Mouse (Mus musculus): ENCODE results near the gene Il13. TPM values are rescaled to one million over a fixed set of nuclear protein-coding genes. Genes with fewer than 3 reads are reported as not detected.

Gene Il13
- polyA plus RNA-seq, 1 experiment from 2014 or later: not detected

GRCm38 (mm10) chr11:53651441-53651840, 16.9 kb upstream of the Il13 start:
- WGBS: 88% methylated on average over 4 of the region's 4 CpGs

GRCm38 (mm10) chr11:53644017-53644416, 9.5 kb upstream of the Il13 start:
- no peak overlapping the region for H3K4me3 ChIP-seq
- H3K9me3 ChIP-seq: no peaks in the 10 kb centered on the region
- no peak for DNase-seq (ENCODE audit: low spot score)
- H3K27me3 ChIP-seq (ENCODE audit: insufficient read depth, poor library complexity, severe bottlenecking): no peaks in the 10 kb centered on the region
- H3K36me3 ChIP-seq: no peaks in the 10 kb centered on the region
- no peaks in the 10 kb centered on the region for H3K4me1 ChIP-seq (replicated peaks)
- 73% methylated on average over 5 of the region's 5 CpGs for WGBS
- H3K27ac ChIP-seq: no peak overlapping the region

More at GRCm38 (mm10) chr11:53651441-53651840, 16.9 kb upstream of the Il13 start:
- H3K9me3 ChIP-seq: no peaks in the 10 kb centered on the region
- H3K36me3 ChIP-seq: peaks cover 55% of the 10 kb centered on the region
- no peak for DNase-seq (ENCODE audit: low spot score)
- no peaks in the 10 kb centered on the region for H3K27me3 ChIP-seq (ENCODE audit: insufficient read depth, poor library complexity, severe bottlenecking)
- H3K27ac ChIP-seq: no peak overlapping the region
- H3K4me3 ChIP-seq: no peak overlapping the region
- no peaks in the 10 kb centered on the region for H3K4me1 ChIP-seq (replicated peaks)

- DNase-seq (ENCODE audit: low spot score): no peak
- no peak overlapping the region for H3K27ac ChIP-seq
- H3K27me3 ChIP-seq (ENCODE audit: insufficient read depth, poor library complexity, severe bottlenecking): peaks cover 1% of the 10 kb centered on the region
- no peak overlapping the region for H3K4me3 ChIP-seq
- H3K9me3 ChIP-seq: no peaks in the 10 kb centered on the region
- H3K36me3 ChIP-seq: no peaks in the 10 kb centered on the region
- no peaks in the 10 kb centered on the region for H3K4me1 ChIP-seq (replicated peaks)
- WGBS: 76% methylated on average over 12 of the region's 12 CpGs
Observed at GRCm38 (mm10) chr11:53642744-53643279, 8.3 kb upstream of the Il13 start.

GRCm38 (mm10) chr11:53637803-53638260, 3.3 kb upstream of the Il13 start:
- H3K27me3 ChIP-seq (ENCODE audit: insufficient read depth, poor library complexity, severe bottlenecking): peaks cover 49% of the 10 kb centered on the region
- DNase-seq (ENCODE audit: low spot score): no peak

GRCm38 (mm10) chr11:53637046-53637802, 2.7 kb upstream of the Il13 start:
- Histone ChIP-seq H3K27ac (no peak overlapping the region), H3K4me1 (replicated peaks) (peaks cover 18% of the 10 kb centered on the region), H3K9me3 (no peaks in the 10 kb centered on the region), H3K36me3 (no peaks in the 10 kb centered on the region), H3K4me3 (no peak overlapping the region), H3K27me3 (ENCODE audit: insufficient read depth, poor library complexity, severe bottlenecking) (peaks cover 49% of the 10 kb centered on the region)
- 24% methylated on average over 21 of the region's 21 CpGs for WGBS
- peak; percentile 38 for DNase-seq (ENCODE audit: low spot score)

More at GRCm38 (mm10) chr11:53637803-53638260, 3.3 kb upstream of the Il13 start:
- 81% methylated on average over 10 of the region's 10 CpGs for WGBS
- Histone ChIP-seq H3K27ac (no peak overlapping the region), H3K9me3 (no peaks in the 10 kb centered on the region), H3K36me3 (no peaks in the 10 kb centered on the region), H3K4me3 (no peak overlapping the region), H3K4me1 (replicated peaks) (peaks cover 18% of the 10 kb centered on the region)

GRCm38 (mm10) chr11:53636183-53636646, 1.7 kb upstream of the Il13 start:
- peaks cover 18% of the 10 kb centered on the region for H3K4me1 ChIP-seq (replicated peaks)
- no peaks in the 10 kb centered on the region for H3K36me3 ChIP-seq
- H3K27me3 ChIP-seq (ENCODE audit: insufficient read depth, poor library complexity, severe bottlenecking): peaks cover 49% of the 10 kb centered on the region
- H3K4me3 ChIP-seq: peak overlapping the region; percentile 54
- H3K27ac ChIP-seq: peak overlapping the region; percentile 66
- peak; percentile 17 for DNase-seq (ENCODE audit: low spot score)
- H3K9me3 ChIP-seq: no peaks in the 10 kb centered on the region
- WGBS: 2% methylated on average over 40 of the region's 40 CpGs

GRCm38 (mm10) chr11:53635590-53636182, 1.2 kb upstream of the Il13 start:
- H3K9me3 ChIP-seq: no peaks in the 10 kb centered on the region
- H3K4me1 ChIP-seq (replicated peaks): peaks cover 18% of the 10 kb centered on the region
- no peak for DNase-seq (ENCODE audit: low spot score)
- H3K27ac ChIP-seq: peak overlapping the region; percentile 66
- 35% methylated on average over 9 of the region's 9 CpGs for WGBS
- H3K36me3 ChIP-seq: no peaks in the 10 kb centered on the region
- H3K4me3 ChIP-seq: peak overlapping the region; percentile 54
- peaks cover 49% of the 10 kb centered on the region for H3K27me3 ChIP-seq (ENCODE audit: insufficient read depth, poor library complexity, severe bottlenecking)

- H3K27me3 ChIP-seq (ENCODE audit: insufficient read depth, poor library complexity, severe bottlenecking): peaks cover 49% of the 10 kb centered on the region
- no peaks in the 10 kb centered on the region for H3K9me3 ChIP-seq
- WGBS: 88% methylated on average over 7 of the region's 7 CpGs
- H3K4me1 ChIP-seq (replicated peaks): peaks cover 18% of the 10 kb centered on the region
- no peak for DNase-seq (ENCODE audit: low spot score)
- H3K27ac ChIP-seq: no peak overlapping the region
- no peaks in the 10 kb centered on the region for H3K36me3 ChIP-seq
- no peak overlapping the region for H3K4me3 ChIP-seq
Observed at GRCm38 (mm10) chr11:53633644-53634043, 858 bp downstream of the Il13 start.

- H3K36me3 ChIP-seq: no peaks in the 10 kb centered on the region
- peaks cover 42% of the 10 kb centered on the region for H3K27me3 ChIP-seq (ENCODE audit: insufficient read depth, poor library complexity, severe bottlenecking)
- H3K27ac ChIP-seq: no peak overlapping the region
- no peak overlapping the region for H3K4me3 ChIP-seq
- peak; percentile 24 for DNase-seq (ENCODE audit: low spot score)
- no peaks in the 10 kb centered on the region for H3K9me3 ChIP-seq
- WGBS: 71% methylated on average over 14 of the region's 14 CpGs
- H3K4me1 ChIP-seq (replicated peaks): peaks cover 24% of the 10 kb centered on the region
Observed at GRCm38 (mm10) chr11:53632122-53632733, 2.3 kb downstream of the Il13 start.

- no peak overlapping the region for H3K4me3 ChIP-seq
- no peak overlapping the region for H3K27ac ChIP-seq
- H3K4me1 ChIP-seq (replicated peaks): peaks cover 14% of the 10 kb centered on the region; the same call in 1 of the 2 replicates
- peaks cover 7% of the 10 kb centered on the region for H3K27me3 ChIP-seq (ENCODE audit: insufficient read depth, poor library complexity, severe bottlenecking)
- peak; percentile 78 for DNase-seq (ENCODE audit: low spot score)
- WGBS: 7% methylated on average over 1 of the region's 1 CpGs
- H3K9me3 ChIP-seq: no peaks in the 10 kb centered on the region
- H3K36me3 ChIP-seq: no peaks in the 10 kb centered on the region
Observed at GRCm38 (mm10) chr11:53627859-53628258, 6.6 kb downstream of the Il13 start.

GRCm38 (mm10) chr11:53626802-53627373, 7.6 kb downstream of the Il13 start:
- Histone ChIP-seq H3K4me3 (no peak overlapping the region), H3K27ac (no peak overlapping the region)
- WGBS: 76% methylated on average over 17 of the region's 17 CpGs

GRCm38 (mm10) chr11:53624124-53624523, 10.4 kb downstream of the Il13 start:
- no peaks in the 10 kb centered on the region for H3K9me3 ChIP-seq
- no peak for DNase-seq (ENCODE audit: low spot score)
- no peaks in the 10 kb centered on the region for H3K36me3 ChIP-seq
- no peak overlapping the region for H3K4me3 ChIP-seq
- peaks cover 6% of the 10 kb centered on the region for H3K27me3 ChIP-seq (ENCODE audit: insufficient read depth, poor library complexity, severe bottlenecking)
- peaks cover 14% of the 10 kb centered on the region; the same call in 1 of the 2 replicates for H3K4me1 ChIP-seq (replicated peaks)
- H3K27ac ChIP-seq: no peak overlapping the region
- 97% methylated on average over 2 of the region's 2 CpGs for WGBS

More at GRCm38 (mm10) chr11:53626802-53627373, 7.6 kb downstream of the Il13 start:
- DNase-seq (ENCODE audit: low spot score): no peak
- H3K9me3 ChIP-seq: no peaks in the 10 kb centered on the region
- H3K27me3 ChIP-seq (ENCODE audit: insufficient read depth, poor library complexity, severe bottlenecking): peaks cover 6% of the 10 kb centered on the region
- peaks cover 14% of the 10 kb centered on the region; the same call in 1 of the 2 replicates for H3K4me1 ChIP-seq (replicated peaks)
- H3K36me3 ChIP-seq: no peaks in the 10 kb centered on the region
